Mouse (Mus musculus) cerebellum, postnatal 36 days (tissue): ENCODE measurements at regions not wholly inside any gene's neighbourhood (a gene's known extent, or its start where the extent isn't known, plus 50 kb on each side); places are given as distances from the start of the nearest gene placed in this dataset.

Experiments
- DNase-seq, 2 experiments: peaks; one replicate each; pipeline ENCODE4 v3.0.0; 2021 to 2022; ENCODE audit warnings: mixed read lengths in 2 of 2

GRCm38 (mm10) chr1:61050346-61050745, 72.6 kb downstream of the Icos start:
- no peak for DNase-seq

- no peak for DNase-seq
These were observed 75.9 kb downstream of the Icos start for GRCm38 (mm10) chr1:61053676-61054075.

GRCm38 (mm10) chr1:61054391-61054790, 76.7 kb downstream of the Icos start:
- no peak for DNase-seq

GRCm38 (mm10) chr1:61055176-61055575, 77.4 kb downstream of the Icos start:
- DNase-seq = peak; percentile 38 to 40

GRCm38 (mm10) chr1:61059910-61060536, 82.3 kb downstream of the Icos start:
- no peak for DNase-seq

- DNase-seq = no peak
These were observed 84.2 kb downstream of the Icos start for GRCm38 (mm10) chr1:61061892-61062460.

GRCm38 (mm10) chr1:61068112-61068511, 90.4 kb downstream of the Icos start:
- DNase-seq = no peak

GRCm38 (mm10) chr1:61074127-61074526, 96.4 kb downstream of the Icos start:
- DNase-seq = no peak

GRCm38 (mm10) chr1:61075335-61075734, 97.6 kb downstream of the Icos start:
- DNase-seq = no peak

- DNase-seq = no peak
These were observed 107.0 kb downstream of the Icos start for GRCm38 (mm10) chr1:61084732-61085131.

GRCm38 (mm10) chr1:61086811-61087210, 109.1 kb downstream of the Icos start:
- no peak for DNase-seq

- no peak for DNase-seq
These were observed 113.1 kb downstream of the Icos start for GRCm38 (mm10) chr1:61090801-61091200.

- DNase-seq = no peak
These were observed 117.9 kb downstream of the Icos start for GRCm38 (mm10) chr1:61095481-61096165.

- no peak for DNase-seq
These were observed 121.6 kb downstream of the Icos start for GRCm38 (mm10) chr1:61099341-61099740.

GRCm38 (mm10) chr1:61101679-61102078, 124.0 kb downstream of the Icos start:
- DNase-seq = no peak

- DNase-seq = no peak
These were observed 124.6 kb downstream of the Icos start for GRCm38 (mm10) chr1:61102346-61102745.

GRCm38 (mm10) chr1:61103581-61103980, 125.9 kb downstream of the Icos start:
- no peak for DNase-seq

GRCm38 (mm10) chr1:61111731-61112309, 134.1 kb downstream of the Icos start:
- no peak for DNase-seq

GRCm38 (mm10) chr1:61117535-61117934, 139.8 kb downstream of the Icos start:
- DNase-seq = no peak

GRCm38 (mm10) chr1:61118071-61118470, 140.3 kb downstream of the Icos start:
- no peak for DNase-seq

- no peak for DNase-seq
These were observed 143.8 kb downstream of the Icos start for GRCm38 (mm10) chr1:61121480-61121879.

GRCm38 (mm10) chr1:61125127-61125526, 147.4 kb downstream of the Icos start:
- DNase-seq = no peak

- DNase-seq = no peak
These were observed 158.1 kb downstream of the Icos start for GRCm38 (mm10) chr1:61135597-61136545.
